Mouse (Mus musculus): ENCODE measurements around the gene Slc15a5.

The Slc15a5 gene

GRCm38 (mm10) chr6:138069921-138070320 lies 9.8 kb downstream of the Slc15a5 start:
- in situ Hi-C loops (cut with MboI, MseI), result loop anchor here (10.0 kb wide), 1 partner anchor 555 kb away; no protein-coding TSS in a partner anchor

- in situ Hi-C loops (cut with MboI, MseI), result no loop called here
These were observed 24.1 kb downstream of the Slc15a5 start for GRCm38 (mm10) chr6:138055572-138055971.

- in situ Hi-C loops (cut with MboI, MseI), result no loop called here
These were observed 24.8 kb downstream of the Slc15a5 start for GRCm38 (mm10) chr6:138054956-138055355.

- in situ Hi-C loops (cut with MboI, MseI), result no loop called here
These were observed 25.6 kb downstream of the Slc15a5 start for GRCm38 (mm10) chr6:138054166-138054565.

GRCm38 (mm10) chr6:138053686-138054085 lies 26.0 kb downstream of the Slc15a5 start:
- in situ Hi-C loops (cut with MboI, MseI), result no loop called here

- in situ Hi-C loops (cut with MboI, MseI), result no loop called here
These were observed 34.4 kb downstream of the Slc15a5 start for GRCm38 (mm10) chr6:138045364-138045763.

- in situ Hi-C loops (cut with MboI, MseI), result no loop called here
These were observed 36.8 kb downstream of the Slc15a5 start for GRCm38 (mm10) chr6:138042891-138043290.

- in situ Hi-C loops (cut with MboI, MseI), result no loop called here
These were observed 37.9 kb downstream of the Slc15a5 start for GRCm38 (mm10) chr6:138041865-138042264.

- in situ Hi-C loops (cut with MboI, MseI), result no loop called here
These were observed 42.1 kb downstream of the Slc15a5 start for GRCm38 (mm10) chr6:138037587-138037986.

- in situ Hi-C loops (cut with MboI, MseI), result no loop called here
These were observed 42.8 kb downstream of the Slc15a5 start for GRCm38 (mm10) chr6:138036891-138037290.

- in situ Hi-C loops (cut with MboI, MseI), result no loop called here
These were observed 62.8 kb downstream of the Slc15a5 start for GRCm38 (mm10) chr6:138016898-138017297.

- in situ Hi-C loops (cut with MboI, MseI), result no loop called here
These were observed 64.6 kb downstream of the Slc15a5 start for GRCm38 (mm10) chr6:138014976-138015674.

GRCm38 (mm10) chr6:138011955-138012354 lies 67.8 kb downstream of the Slc15a5 start:
- in situ Hi-C loops (cut with MboI, MseI), result no loop called here

- in situ Hi-C loops (cut with MboI, MseI), result no loop called here
These were observed 72.0 kb downstream of the Slc15a5 start for GRCm38 (mm10) chr6:138007705-138008104.

- in situ Hi-C loops (cut with MboI, MseI), result no loop called here
These were observed 73.0 kb downstream of the Slc15a5 start for GRCm38 (mm10) chr6:138006525-138007251.

- in situ Hi-C loops (cut with MboI, MseI), result no loop called here
These were observed 89.9 kb downstream of the Slc15a5 start for GRCm38 (mm10) chr6:137989853-137990252.

- in situ Hi-C loops (cut with MboI, MseI), result no loop called here
These were observed 94.5 kb downstream of the Slc15a5 start for GRCm38 (mm10) chr6:137985169-137985568.

- in situ Hi-C loops (cut with MboI, MseI), result no loop called here
These were observed 97.5 kb downstream of the Slc15a5 start for GRCm38 (mm10) chr6:137982195-137982737.

GRCm38 (mm10) chr6:137980905-137981696 lies 98.6 kb downstream of the Slc15a5 start:
- in situ Hi-C loops (cut with MboI, MseI), result no loop called here

GRCm38 (mm10) chr6:137980413-137980812 lies 99.3 kb downstream of the Slc15a5 start:
- in situ Hi-C loops (cut with MboI, MseI), result no loop called here

- in situ Hi-C loops (cut with MboI, MseI), result no loop called here
These were observed 99.9 kb downstream of the Slc15a5 start for GRCm38 (mm10) chr6:137979802-137980201.

GRCm38 (mm10) chr6:137976021-137976420 lies 103.7 kb downstream of the Slc15a5 start:
- in situ Hi-C loops (cut with MboI, MseI), result no loop called here

Measured in T-helper 1 cell (primary cell).